Mouse (Mus musculus) embryonic stem cell, embryonic (primary cell): ENCODE data around the gene A130010J15Rik.

ENCODE experiments used
- CTCF ChIA-PET, 4 experiments: fragments of 300-600 bp in 2 of 4; fragments of 350-600 bp in 2 of 4; sonication (Branson Sonifier 250); formaldehyde crosslinking; loops; one replicate each; lab custom pipeline; 2022; ENCODE audit warnings: inconsistent platforms in 2 of 4; lab: Charles Lee
- POLR2A ChIA-PET, 4 experiments: fragments of 300-600 bp in 2 of 4; fragments of 350-600 bp in 2 of 4; sonication (Branson Sonifier 250); formaldehyde crosslinking; loops; one replicate each; lab custom pipeline; 2022; ENCODE audit warnings: antibody characterized with exemption in 4 of 4, inconsistent platforms in 1 of 4; lab: Charles Lee

Gene A130010J15Rik

GRCm38 (mm10) chr1:193144516-193144915, 23.3 kb upstream of the A130010J15Rik start:
- POLR2A ChIA-PET: interaction anchor here in 3 of 4 experiments (0.7 to 1.5 kb wide), 8 partner anchors 8 to 399 kb away, joined by 3 to 5 read pairs (median 3); partner anchors contain the start of genes Diexf (in 2 of the 3) and Irf6 (in 1 of the 3)
- CTCF ChIA-PET: interaction anchor here in 2 of 4 experiments (1.2 to 1.4 kb wide), 2 partner anchors 11 to 15 kb away, joined by 3 to 4 read pairs; partner anchors contain the start of gene Diexf (in 1 of the 2)

DNA sequence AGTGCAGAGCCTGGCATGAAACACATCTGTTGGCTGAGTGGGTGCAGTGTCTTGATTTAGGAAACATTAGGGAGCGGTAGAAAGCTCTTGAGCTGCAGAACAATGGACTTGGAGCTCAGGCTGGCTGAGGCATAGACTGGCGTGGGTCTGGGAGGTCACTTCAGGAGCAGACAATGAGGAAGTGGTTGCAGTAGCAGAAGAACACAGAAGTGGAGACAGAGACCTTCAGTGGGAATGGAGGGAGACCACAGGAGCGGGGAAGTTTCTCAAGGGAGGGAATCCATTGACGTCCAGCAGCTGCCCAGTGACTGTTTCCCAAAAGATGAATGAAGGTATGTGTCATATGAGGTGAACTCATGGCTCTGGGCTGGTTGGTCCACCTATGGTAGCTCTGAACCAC, 22.7 kb upstream of the A130010J15Rik start:
- ChIA-PET CTCF (interaction anchor here in 3 of 4 experiments (1.0 to 1.4 kb wide), 3 partner anchors 12 to 15 kb away, joined by 3 to 4 read pairs (median 3); partner anchors contain the start of gene Diexf (in 2 of the 3)), POLR2A (interaction anchor here in 2 of 4 experiments (0.8 to 1.5 kb wide), 6 partner anchors 8 to 399 kb away, joined by 3 to 5 read pairs (median 3); partner anchors contain the start of genes Diexf (in 1 of the 2) and Irf6 (in 1 of the 2))

GRCm38 (mm10) chr1:193146416-193146815, 21.4 kb upstream of the A130010J15Rik start:
- ChIA-PET POLR2A (no interaction called here), CTCF (no interaction called here)

- CTCF ChIA-PET: interaction anchor here in 1 of 4 experiments (0.9 kb wide), 1 partner anchor 234 kb away, joined by 4 read pairs; no protein-coding TSS in a partner anchor
These were observed 18.6 kb upstream of the A130010J15Rik start for GRCm38 (mm10) chr1:193149231-193149630.

GRCm38 (mm10) chr1:193151134-193151533, 16.7 kb upstream of the A130010J15Rik start:
- CTCF ChIA-PET: interaction anchor here in 1 of 4 experiments (3.5 kb wide), 1 partner anchor 21 kb away, joined by 13 read pairs; the partner anchor contains the start of gene Diexf
- POLR2A ChIA-PET: interaction anchor here in 2 of 4 experiments (0.7 to 1.5 kb wide), 4 partner anchors 11 to 22 kb away, joined by 3 to 4 read pairs (median 3); partner anchors contain the start of gene Diexf (in 2 of the 2)

More at GRCm38 (mm10) chr1:193149231-193149630, 18.6 kb upstream of the A130010J15Rik start:
- POLR2A ChIA-PET: no interaction called here

DNA sequence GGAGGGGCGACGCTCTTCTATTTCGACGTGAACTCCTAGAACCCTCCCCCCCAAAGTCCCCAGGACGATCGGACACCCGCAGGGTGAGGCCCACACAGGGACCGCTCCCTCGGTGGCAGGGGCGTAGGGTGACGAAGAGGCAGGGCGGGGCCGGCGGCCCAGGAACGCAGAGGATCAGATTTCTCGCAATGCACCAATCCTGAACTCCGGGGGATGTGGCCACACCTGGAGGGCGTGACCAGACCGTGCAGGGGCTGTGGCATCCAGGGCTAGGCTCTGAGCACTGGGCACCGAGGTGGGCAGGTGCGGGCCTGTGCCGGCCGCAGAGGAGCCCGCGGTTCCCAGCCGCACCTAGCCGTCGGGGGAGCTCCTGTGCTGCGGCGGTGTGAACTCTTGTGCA, 15.0 kb upstream of the A130010J15Rik start, which contains the start of gene Irf6:
Irf6 (plus strand) TSS at position 240 of the 400 bp plus-strand sequence.
- POLR2A ChIA-PET: interaction anchor here in 3 of 4 experiments (0.9 to 2.2 kb wide), 9 partner anchors 8 to 23 kb away, joined by 3 to 9 read pairs (median 4); partner anchors contain the start of genes Diexf (in 2 of the 3) and A130010J15Rik (in 1 of the 3)
- CTCF ChIA-PET: interaction anchor here in 3 of 4 experiments (0.5 to 3.5 kb wide), 6 partner anchors 22 to 351 kb away, joined by 3 to 13 read pairs (median 7); partner anchors contain the start of gene Diexf (in 2 of the 3)

- ChIA-PET CTCF (interaction anchor here (0.5 to 3.5 kb wide), 6 partner anchors 15 to 64 kb away, joined by 3 to 13 read pairs (median 4); partner anchors contain the start of gene Diexf (in 3 of the 4)), POLR2A (interaction anchor here in 3 of 4 experiments (0.6 to 2.2 kb wide), 10 partner anchors 9 to 40 kb away, joined by 3 to 9 read pairs (median 4); partner anchors contain the start of genes Diexf (in 2 of the 3) and A130010J15Rik (in 1 of the 3))
These were observed 14.3 kb upstream of the A130010J15Rik start for GRCm38 (mm10) chr1:193153561-193153960.

DNA sequence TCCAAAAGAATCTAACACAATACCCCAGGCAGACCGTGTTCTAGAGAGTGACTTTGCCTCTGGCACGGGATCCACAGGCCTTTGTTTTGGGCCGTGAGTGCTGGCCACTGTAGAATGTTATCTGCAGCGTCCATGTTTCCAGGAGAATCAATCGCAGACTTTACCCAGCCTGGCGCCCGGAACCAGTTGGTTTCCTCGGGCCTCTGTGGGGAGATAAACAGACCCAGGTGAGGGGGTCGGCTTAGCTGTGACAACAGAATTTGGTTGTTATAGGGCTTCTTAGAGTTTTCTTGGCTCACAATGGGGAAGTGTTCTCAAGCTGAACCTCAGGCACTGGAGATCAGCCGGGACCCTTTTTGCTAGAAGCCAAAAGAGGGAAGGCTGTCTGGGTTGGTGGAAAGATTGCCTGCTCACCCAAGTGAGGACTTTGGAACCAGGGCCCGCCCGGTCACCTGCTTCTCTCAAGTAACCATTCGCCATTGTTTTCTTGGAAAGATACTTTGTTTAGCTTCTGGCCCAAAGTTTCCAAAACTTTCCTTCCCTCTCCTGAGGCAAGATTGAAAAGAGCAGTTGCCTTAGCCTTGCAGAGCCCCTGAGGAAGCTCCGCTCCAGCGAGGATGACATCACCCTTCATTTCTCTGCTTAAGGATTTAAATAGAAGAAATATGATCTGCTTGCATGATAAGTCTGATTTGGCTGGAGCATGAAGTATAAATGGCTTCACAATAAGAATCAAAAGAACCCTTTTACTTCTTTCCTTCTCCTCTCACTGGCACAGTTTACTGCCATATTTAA, 11.3 kb upstream of the A130010J15Rik start:
- ChIA-PET CTCF (interaction anchor here in 1 of 4 experiments (0.6 kb wide), 1 partner anchor 117 kb away, joined by 3 read pairs; no protein-coding TSS in a partner anchor), POLR2A (interaction anchor here in 1 of 4 experiments (1.0 kb wide), 1 partner anchor 18 kb away, joined by 3 read pairs; no protein-coding TSS in a partner anchor)

DNA sequence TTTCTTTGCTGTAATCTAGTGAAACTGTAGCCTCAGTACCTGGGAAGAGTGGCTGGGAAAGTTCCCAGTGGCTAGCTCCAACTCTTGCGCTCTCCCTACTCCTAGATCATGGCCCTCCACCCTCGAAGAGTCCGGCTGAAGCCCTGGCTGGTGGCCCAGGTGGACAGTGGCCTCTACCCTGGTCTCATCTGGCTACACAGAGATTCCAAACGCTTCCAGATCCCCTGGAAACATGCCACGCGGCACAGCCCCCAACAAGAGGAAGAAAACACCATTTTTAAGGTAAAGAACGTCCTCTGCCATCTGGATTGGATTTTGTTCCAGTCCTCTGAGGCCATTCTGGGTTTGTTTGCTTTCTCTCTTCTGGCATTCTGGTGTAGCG, 10.7 kb upstream of the A130010J15Rik start:
- ChIA-PET CTCF (interaction anchor here in 1 of 4 experiments (0.6 kb wide), 1 partner anchor 116 kb away, joined by 3 read pairs; no protein-coding TSS in a partner anchor), POLR2A (interaction anchor here in 1 of 4 experiments (1.0 kb wide), 1 partner anchor 17 kb away, joined by 3 read pairs; no protein-coding TSS in a partner anchor)

GRCm38 (mm10) chr1:193159163-193159562, 8.7 kb upstream of the A130010J15Rik start:
- POLR2A ChIA-PET: interaction anchor here in 3 of 4 experiments (0.6 to 4.1 kb wide), 5 partner anchors 14 to 1770 kb away, joined by 3 to 21 read pairs (median 3); partner anchors contain the start of genes Diexf (in 1 of the 3) and Syt14 (in 1 of the 3)
- CTCF ChIA-PET: interaction anchor here in 1 of 4 experiments (1.1 kb wide), 1 partner anchor 29 kb away, joined by 3 read pairs; the partner anchor contains the start of gene Diexf

DNA sequence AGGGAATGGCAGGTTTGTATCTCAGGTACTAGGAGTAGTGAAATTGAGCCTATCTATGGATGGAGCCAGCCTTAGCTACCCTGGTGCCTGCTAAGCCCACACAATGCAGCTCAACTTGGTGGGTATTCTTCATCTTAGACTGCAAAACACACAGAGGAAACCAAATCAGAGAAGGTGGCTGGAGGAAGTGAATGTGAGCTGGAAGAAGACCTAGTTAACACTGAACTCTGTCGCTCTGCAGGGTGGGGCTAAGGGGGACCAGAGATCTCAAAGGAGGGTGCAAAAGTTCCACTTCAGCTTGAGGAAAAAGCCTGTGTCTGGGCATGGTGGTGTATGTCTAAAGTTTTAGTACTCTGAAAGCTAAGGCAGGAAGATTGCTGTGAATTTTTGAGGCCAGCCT, 8.2 kb upstream of the A130010J15Rik start:
- POLR2A ChIA-PET: interaction anchor here in 3 of 4 experiments (0.6 to 4.1 kb wide), 7 partner anchors 13 to 1770 kb away, joined by 3 to 22 read pairs (median 3); partner anchors contain the start of genes Diexf (in 1 of the 3) and Syt14 (in 1 of the 3)
- CTCF ChIA-PET: interaction anchor here in 2 of 4 experiments (0.7 to 1.1 kb wide), 2 partner anchors 26 to 29 kb away, joined by 3 read pairs; partner anchors contain the start of gene Diexf (in 1 of the 2)

GRCm38 (mm10) chr1:193160317-193161032, 7.4 kb upstream of the A130010J15Rik start:
- ChIA-PET POLR2A (interaction anchor here (0.6 to 4.1 kb wide), 8 partner anchors 12 to 1323 kb away, joined by 3 to 22 read pairs (median 3); partner anchors contain the start of gene Diexf (in 1 of the 4)), CTCF (interaction anchor here in 2 of 4 experiments (0.7 to 1.4 kb wide), 3 partner anchors 27 to 222 kb away, joined by 3 to 4 read pairs (median 3); partner anchors contain the start of gene Diexf (in 1 of the 2))

DNA sequence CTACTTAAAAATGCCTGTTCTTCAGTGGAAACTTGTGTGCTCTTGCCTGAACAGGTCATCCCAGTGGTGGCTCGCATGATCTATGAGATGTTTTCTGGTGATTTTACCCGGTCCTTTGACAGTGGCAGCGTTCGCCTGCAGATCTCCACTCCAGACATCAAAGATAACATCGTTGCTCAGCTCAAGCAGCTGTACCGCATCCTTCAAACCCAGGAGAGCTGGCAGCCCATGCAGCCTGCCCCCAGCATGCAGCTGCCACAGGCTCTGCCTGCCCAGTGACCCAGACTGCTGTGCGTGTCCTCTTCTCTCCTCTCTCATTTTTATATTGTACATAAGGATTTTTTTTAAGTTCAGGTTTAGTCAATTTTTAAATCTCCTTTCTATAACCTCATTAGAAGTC, 1.4 kb downstream of the A130010J15Rik start:
- ChIA-PET CTCF (no interaction called here), POLR2A (no interaction called here)

DNA sequence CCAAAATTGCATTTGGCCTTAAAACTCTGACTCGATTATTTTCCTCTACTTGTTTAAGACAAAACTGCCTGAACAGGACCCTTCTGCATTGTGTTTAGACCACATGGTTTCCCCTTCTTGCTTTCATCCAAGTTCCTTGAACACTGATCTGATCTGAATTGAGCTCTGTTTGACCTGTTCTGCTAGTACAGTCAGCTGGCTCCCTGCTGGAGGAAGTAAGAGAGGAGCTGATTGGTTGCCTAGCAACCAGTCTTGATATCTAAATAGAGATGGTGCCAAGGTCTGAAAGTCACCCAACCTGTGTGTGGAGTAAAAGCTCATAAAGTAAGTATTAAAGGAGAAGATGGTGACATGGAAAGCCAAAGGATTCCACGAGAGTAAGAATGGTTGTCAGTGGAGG, 2.0 kb downstream of the A130010J15Rik start:
- ChIA-PET CTCF (no interaction called here), POLR2A (no interaction called here)

- CTCF ChIA-PET: interaction anchor here in 2 of 4 experiments (0.9 to 1.6 kb wide), 4 partner anchors 43 to 209 kb away, joined by 3 to 4 read pairs (median 4); partner anchors contain the start of gene Diexf (in 1 of the 2)
- POLR2A ChIA-PET: interaction anchor here in 3 of 4 experiments (0.7 to 4.1 kb wide), 24 partner anchors 9 to 723 kb away, joined by 3 to 22 read pairs (median 4); partner anchors contain the start of genes Diexf (in 2 of the 3), Irf6 (in 2 of the 3), G0s2 (in 1 of the 3) and Traf3ip3 (in 1 of the 3)
These were observed 5.4 kb downstream of the A130010J15Rik start for GRCm38 (mm10) chr1:193172991-193173809.

GRCm38 (mm10) chr1:193173810-193174129, 5.9 kb downstream of the A130010J15Rik start:
- CTCF ChIA-PET: interaction anchor here in 2 of 4 experiments (0.9 to 1.6 kb wide), 4 partner anchors 43 to 209 kb away, joined by 3 to 4 read pairs (median 4); partner anchors contain the start of gene Diexf (in 1 of the 2)
- POLR2A ChIA-PET: interaction anchor here in 3 of 4 experiments (0.6 to 4.1 kb wide), 24 partner anchors 10 to 724 kb away, joined by 3 to 22 read pairs (median 4); partner anchors contain the start of genes Diexf (in 2 of the 3), Irf6 (in 2 of the 3) and G0s2 (in 1 of the 3)
